Mouse (Mus musculus) midbrain, embryonic 16.5 days (tissue): ENCODE measurements at regions not wholly inside any gene's neighbourhood (a gene's known extent, or its start where the extent isn't known, plus 50 kb on each side); places are given as distances from the start of the nearest gene placed in this dataset.
A peak's percentile ranks its signal among the peaks of the same experiment; 100 is the strongest.

Experiments
- ATAC-seq: fragments of 200-750 bp; cut with Nextera tagmentation; 2 replicates; pipeline ENCODE4 v1.8.0; 2017; ENCODE audit warnings: moderate TSS enrichment
- H3K27ac ChIP-seq: fragments of 300-500 bp; sonication (generic); 2 replicates; pipeline ENCODE4 v1.5.1; 2014; ENCODE audit warnings: mild to moderate bottlenecking, low read length, mixed read lengths
- H3K27me3 ChIP-seq: fragments of 300-500 bp; sonication (generic); 2 replicates; pipeline ENCODE4 v1.6.1; 2014; ENCODE audit warnings: low read depth, low read length, mixed read lengths; ENCODE audit not compliant: control insufficient read depth, insufficient read depth
- H3K36me3 ChIP-seq: fragments of 300-500 bp; sonication (generic); 2 replicates; pipeline ENCODE4 v1.6.1; 2014; ENCODE audit warnings: mild to moderate bottlenecking, low read length, moderate library complexity, mixed read lengths; ENCODE audit not compliant: control insufficient read depth, insufficient read depth
- H3K4me1 ChIP-seq: fragments of 300-500 bp; sonication (generic); 2 replicates; pipeline ENCODE4 v1.6.1; 2014; ENCODE audit warnings: mild to moderate bottlenecking, low read length, mixed read lengths; ENCODE audit not compliant: control insufficient read depth, insufficient read depth
- H3K4me2 ChIP-seq: fragments of 300-500 bp; sonication (generic); 2 replicates; pipeline ENCODE4 v1.6.1; 2014; ENCODE audit warnings: mild to moderate bottlenecking, low read length, mixed read lengths
- H3K4me3 ChIP-seq: fragments of 300-500 bp; sonication (generic); 2 replicates; pipeline ENCODE4 v1.5.1; 2014; ENCODE audit warnings: low read depth, mild to moderate bottlenecking, low read length, moderate library complexity, mixed read lengths
- H3K9ac ChIP-seq: fragments of 300-500 bp; sonication (generic); 2 replicates; pipeline ENCODE4 v1.6.1; 2014; ENCODE audit warnings: low read depth, low read length, mixed read lengths
- H3K9me3 ChIP-seq: fragments of 300-500 bp; sonication (generic); replicated peaks from 2 replicates; pipeline ENCODE4 v1.6.1; 2014; ENCODE audit warnings: mild to moderate bottlenecking, low read length, mixed read lengths; ENCODE audit not compliant: control insufficient read depth, poor library complexity, severe bottlenecking
- WGBS: fragments of 180-500 bp; shearing (Covaris S2); extraction: QIAGEN DNeasy Blood & Tissue Kit; methylation state at CpG from one replicate; pipeline ENCODE4 v1.1.7; 2014; 5-methylcytosine and 5-hydroxymethylcytosine counted together

- Histone ChIP-seq H3K27ac (no peak overlapping the region), H3K4me3 (no peak overlapping the region), H3K9ac (no peak overlapping the region), H3K4me2 (no peak overlapping the region), H3K27me3 (no peaks in the 10 kb centered on the region), H3K9me3 (no peaks in the 10 kb centered on the region), H3K4me1 (no peaks in the 10 kb centered on the region), H3K36me3 (no peaks in the 10 kb centered on the region)
- no peak for ATAC-seq
- 88% methylated on average over 4 of the region's 4 CpGs for WGBS
Measured at GRCm38 (mm10) chr4:62799923-62800322, 165.4 kb upstream of the Zfp618 start.

GRCm38 (mm10) chr4:62805841-62806240 is 159.5 kb upstream of the Zfp618 start:
- peak; percentile 58; the same call in 1 of the 2 replicates for ATAC-seq
- Histone ChIP-seq H3K36me3 (no peaks in the 10 kb centered on the region), H3K4me3 (no peak overlapping the region), H3K27ac (peak overlapping the region; percentile 44), H3K4me2 (no peak overlapping the region), H3K27me3 (no peaks in the 10 kb centered on the region), H3K4me1 (no peaks in the 10 kb centered on the region), H3K9me3 (no peaks in the 10 kb centered on the region), H3K9ac (peak overlapping the region; percentile 27; the same call in 1 of the 2 replicates)
- WGBS: 34% methylated on average over 6 of the region's 6 CpGs

GRCm38 (mm10) chr4:62806786-62807185 is 158.6 kb upstream of the Zfp618 start:
- Histone ChIP-seq H3K4me2 (no peak overlapping the region), H3K9me3 (no peaks in the 10 kb centered on the region), H3K4me3 (no peak overlapping the region), H3K27me3 (no peaks in the 10 kb centered on the region), H3K4me1 (no peaks in the 10 kb centered on the region), H3K36me3 (no peaks in the 10 kb centered on the region), H3K27ac (no peak overlapping the region), H3K9ac (no peak overlapping the region)
- WGBS: 88% methylated on average over 2 of the region's 2 CpGs
- ATAC-seq: no peak

- H3K4me2 ChIP-seq: no peak overlapping the region
- no peaks in the 10 kb centered on the region for H3K27me3 ChIP-seq
- H3K36me3 ChIP-seq: no peaks in the 10 kb centered on the region
- ATAC-seq: no peak
- H3K27ac ChIP-seq: no peak overlapping the region
- H3K9ac ChIP-seq: no peak overlapping the region
- 72% methylated on average over 11 of the region's 12 CpGs for WGBS
- H3K4me3 ChIP-seq: no peak overlapping the region
- no peaks in the 10 kb centered on the region for H3K9me3 ChIP-seq
- no peaks in the 10 kb centered on the region for H3K4me1 ChIP-seq
Measured at GRCm38 (mm10) chr4:62807926-62808552, 157.3 kb upstream of the Zfp618 start.

- H3K4me3 ChIP-seq: no peak overlapping the region
- 95% methylated on average over 12 of the region's 12 CpGs for WGBS
- no peaks in the 10 kb centered on the region for H3K9me3 ChIP-seq
- no peaks in the 10 kb centered on the region for H3K36me3 ChIP-seq
- H3K4me2 ChIP-seq: no peak overlapping the region
- no peaks in the 10 kb centered on the region for H3K4me1 ChIP-seq
- no peak overlapping the region for H3K9ac ChIP-seq
- no peaks in the 10 kb centered on the region for H3K27me3 ChIP-seq
- H3K27ac ChIP-seq: no peak overlapping the region
- ATAC-seq: no peak
Measured at GRCm38 (mm10) chr4:62808553-62808950, 156.8 kb upstream of the Zfp618 start.

GRCm38 (mm10) chr4:62809048-62809447 is 156.3 kb upstream of the Zfp618 start:
- 80% methylated on average over 4 of the region's 4 CpGs for WGBS
- no peaks in the 10 kb centered on the region for H3K36me3 ChIP-seq
- H3K4me1 ChIP-seq: no peaks in the 10 kb centered on the region
- no peaks in the 10 kb centered on the region for H3K27me3 ChIP-seq
- no peak for ATAC-seq
- H3K4me2 ChIP-seq: no peak overlapping the region
- H3K9me3 ChIP-seq: no peaks in the 10 kb centered on the region
- H3K27ac ChIP-seq: no peak overlapping the region
- no peak overlapping the region for H3K4me3 ChIP-seq
- H3K9ac ChIP-seq: no peak overlapping the region

GRCm38 (mm10) chr4:62819889-62820288 is 145.5 kb upstream of the Zfp618 start:
- H3K4me3 ChIP-seq: no peak overlapping the region
- H3K9ac ChIP-seq: no peak overlapping the region
- WGBS: 96% methylated on average over 2 of the region's 2 CpGs
- H3K36me3 ChIP-seq: no peaks in the 10 kb centered on the region
- no peak overlapping the region for H3K27ac ChIP-seq
- ATAC-seq: no peak
- H3K27me3 ChIP-seq: no peaks in the 10 kb centered on the region
- no peaks in the 10 kb centered on the region for H3K9me3 ChIP-seq
- no peak overlapping the region for H3K4me2 ChIP-seq
- H3K4me1 ChIP-seq: no peaks in the 10 kb centered on the region

GRCm38 (mm10) chr4:62821288-62821687 is 144.1 kb upstream of the Zfp618 start:
- WGBS: 62% methylated on average over 2 of the region's 2 CpGs

GRCm38 (mm10) chr4:62822568-62822967 is 142.8 kb upstream of the Zfp618 start:
- Histone ChIP-seq H3K27me3 (no peaks in the 10 kb centered on the region), H3K9ac (no peak overlapping the region), H3K36me3 (no peaks in the 10 kb centered on the region), H3K4me1 (no peaks in the 10 kb centered on the region; the same call in 1 of the 2 replicates), H3K9me3 (no peaks in the 10 kb centered on the region), H3K4me2 (no peak overlapping the region), H3K27ac (no peak overlapping the region), H3K4me3 (no peak overlapping the region)
- whole genome bisulfite sequencing: 53% methylated on average over 7 of the region's 7 CpGs
- no peak for ATAC-seq

More at GRCm38 (mm10) chr4:62821288-62821687, 144.1 kb upstream of the Zfp618 start:
- Histone ChIP-seq H3K4me2 (no peak overlapping the region), H3K36me3 (no peaks in the 10 kb centered on the region), H3K27me3 (no peaks in the 10 kb centered on the region), H3K9me3 (no peaks in the 10 kb centered on the region), H3K9ac (no peak overlapping the region), H3K4me1 (no peaks in the 10 kb centered on the region; the same call in 1 of the 2 replicates), H3K4me3 (no peak overlapping the region), H3K27ac (no peak overlapping the region)
- no peak for ATAC-seq
